Mouse (Mus musculus): Measurements from ENCODE around the gene Iqcf3. TPM values are rescaled to one million over a fixed set of nuclear protein-coding genes. Genes with fewer than 3 reads are reported as not detected.

The Iqcf3 gene
- polyA plus RNA-seq, 1 experiment from 2014 or later = not detected

GRCm38 (mm10) chr9:106465571-106466200 lies 95.7 kb downstream of the Iqcf3 start, which contains the start of gene Gpr62:
TSS of gene Gpr62 (minus strand) at chr9:106465938.
- no peak for TF ChIP-seq EP300 (IDR thresholded peaks at IDR 0.05; ENCODE audit: low read depth)
- TF ChIP-seq CTCF (IDR thresholded peaks at IDR 0.05; ENCODE audit: low read depth) = no peak
- DNase-seq (no peak), ATAC-seq (no peak)
- Histone ChIP-seq H3K27ac (ENCODE audit: low read depth) (no peak within 1 kb of the TSS), H3K27me3 (ENCODE audit: insufficient read depth, low read length) (peaks cover 24% of the 10 kb centered on the region), H3K9me3 (ENCODE audit: low read length) (no peaks in the 10 kb centered on the region), H3K36me3 (replicated peaks; ENCODE audit: insufficient read depth, low read length) (no peaks in the 10 kb centered on the region), H3K4me1 (ENCODE audit: insufficient read depth) (0 out of 2 replicates have a peak, but pooled peaks cover 9% of the 10 kb centered on the region), H3K4me3 (ENCODE audit: low read depth, low read length) (peak within 1 kb of the TSS; percentile 53), H3K9ac (replicated peaks) (peak within 1 kb of the TSS; percentile 51), H3K4me2 (ENCODE audit: low read depth, low read length) (peak within 1 kb of the TSS; percentile 81)
- WGBS (ENCODE audit: insufficient replicate concordance) = 36% methylated on average over 23 of the region's 26 CpGs

- H3K36me3 ChIP-seq (replicated peaks; ENCODE audit: insufficient read depth, low read length) = no peaks in the 10 kb centered on the region
- H3K9me3 ChIP-seq (ENCODE audit: low read length) = no peaks in the 10 kb centered on the region
- peak overlapping the region; percentile 53 for H3K4me3 ChIP-seq (ENCODE audit: low read depth, low read length)
- H3K4me1 ChIP-seq (ENCODE audit: insufficient read depth) = 0 out of 2 replicates have a peak, but pooled peaks cover 9% of the 10 kb centered on the region
- ATAC-seq = peak; percentile 51; the same call in 1 of the 2 replicates
- no peak for DNase-seq
- H3K4me2 ChIP-seq (ENCODE audit: low read depth, low read length) = peak overlapping the region; percentile 81
- TF ChIP-seq EP300 (IDR thresholded peaks at IDR 0.05; ENCODE audit: low read depth) (no peak), CTCF (IDR thresholded peaks at IDR 0.05; ENCODE audit: low read depth) (no peak)
- H3K27me3 ChIP-seq (ENCODE audit: insufficient read depth, low read length) = peaks cover 24% of the 10 kb centered on the region
- peak overlapping the region; percentile 51 for H3K9ac ChIP-seq (replicated peaks)
- no peak overlapping the region for H3K27ac ChIP-seq (ENCODE audit: low read depth)
- WGBS (ENCODE audit: insufficient replicate concordance) = 3% methylated on average over 85 of the region's 99 CpGs
Measured at GRCm38 (mm10) chr9:106464751-106465541, 96.5 kb downstream of the Iqcf3 start.

- DNase-seq = no peak
Measured at GRCm38 (mm10) chr9:106463122-106464063, 98.0 kb downstream of the Iqcf3 start.

GRCm38 (mm10) chr9:106462430-106462800 lies 99.0 kb downstream of the Iqcf3 start:
- no peak for DNase-seq
- Histone ChIP-seq H3K4me1 (ENCODE audit: insufficient read depth) (0 out of 2 replicates have a peak, but pooled peaks cover 9% of the 10 kb centered on the region), H3K27ac (ENCODE audit: low read depth) (no peak overlapping the region), H3K4me3 (ENCODE audit: low read depth, low read length) (no peak overlapping the region), H3K4me2 (ENCODE audit: low read depth, low read length) (no peak overlapping the region), H3K36me3 (replicated peaks; ENCODE audit: insufficient read depth, low read length) (no peaks in the 10 kb centered on the region), H3K9ac (replicated peaks) (no peak overlapping the region), H3K9me3 (ENCODE audit: low read length) (no peaks in the 10 kb centered on the region), H3K27me3 (ENCODE audit: insufficient read depth, low read length) (peaks cover 24% of the 10 kb centered on the region)
- no peak for ATAC-seq
- TF ChIP-seq CTCF (IDR thresholded peaks at IDR 0.05; ENCODE audit: low read depth) (no peak), EP300 (IDR thresholded peaks at IDR 0.05; ENCODE audit: low read depth) (no peak)
- WGBS (ENCODE audit: insufficient replicate concordance) = 90% methylated on average over 12 of the region's 12 CpGs

More at GRCm38 (mm10) chr9:106463122-106464063, 98.0 kb downstream of the Iqcf3 start:
- TF ChIP-seq CTCF (IDR thresholded peaks at IDR 0.05; ENCODE audit: low read depth) (no peak), EP300 (IDR thresholded peaks at IDR 0.05; ENCODE audit: low read depth) (no peak)
- no peak overlapping the region for H3K9ac ChIP-seq (replicated peaks)
- 85% methylated on average over 21 of the region's 21 CpGs for WGBS (ENCODE audit: insufficient replicate concordance)
- no peaks in the 10 kb centered on the region for H3K36me3 ChIP-seq (replicated peaks; ENCODE audit: insufficient read depth, low read length)
- no peak overlapping the region for H3K27ac ChIP-seq (ENCODE audit: low read depth)
- H3K4me3 ChIP-seq (ENCODE audit: low read depth, low read length) = no peak overlapping the region
- no peak for ATAC-seq
- peaks cover 24% of the 10 kb centered on the region for H3K27me3 ChIP-seq (ENCODE audit: insufficient read depth, low read length)
- H3K4me1 ChIP-seq (ENCODE audit: insufficient read depth) = 0 out of 2 replicates have a peak, but pooled peaks cover 9% of the 10 kb centered on the region
- no peaks in the 10 kb centered on the region for H3K9me3 ChIP-seq (ENCODE audit: low read length)
- H3K4me2 ChIP-seq (ENCODE audit: low read depth, low read length) = no peak overlapping the region

GRCm38 (mm10) chr9:106461641-106462429 lies 99.6 kb downstream of the Iqcf3 start:
- H3K36me3 ChIP-seq (replicated peaks; ENCODE audit: insufficient read depth, low read length) = no peaks in the 10 kb centered on the region
- peaks cover 24% of the 10 kb centered on the region for H3K27me3 ChIP-seq (ENCODE audit: insufficient read depth, low read length)
- no peak overlapping the region for H3K4me3 ChIP-seq (ENCODE audit: low read depth, low read length)
- H3K9me3 ChIP-seq (ENCODE audit: low read length) = no peaks in the 10 kb centered on the region
- WGBS (ENCODE audit: insufficient replicate concordance) = 85% methylated on average over 16 of the region's 16 CpGs
- DNase-seq = no peak
- no peak for ATAC-seq
- no peak overlapping the region for H3K9ac ChIP-seq (replicated peaks)
- H3K4me2 ChIP-seq (ENCODE audit: low read depth, low read length) = no peak overlapping the region
- H3K4me1 ChIP-seq (ENCODE audit: insufficient read depth) = 0 out of 2 replicates have a peak, but pooled peaks cover 9% of the 10 kb centered on the region
- H3K27ac ChIP-seq (ENCODE audit: low read depth) = no peak overlapping the region
- TF ChIP-seq CTCF (IDR thresholded peaks at IDR 0.05; ENCODE audit: low read depth) (no peak), EP300 (IDR thresholded peaks at IDR 0.05; ENCODE audit: low read depth) (no peak)

All from liver, postnatal 0 days (tissue).